In genomic region chr11:115071631-115072294, GRCm38 (mm10) we compare ENCODE assay signal across 8 mouse cellular contexts. TPM values are rescaled to one million over a fixed set of nuclear protein-coding genes. Genes with fewer than 3 reads are reported as not detected.
A peak's percentile ranks its signal among the peaks of the same experiment; 100 is the strongest.
DNase-seq lines count a peak whose midpoint lies in the region; ATAC-seq and TF ChIP-seq lines count a peak whose summit lies in the region.

No protein-coding gene starts in this region.

- WGBS in forebrain, postnatal 0 days, result 25% methylated on average over 14 of the region's 14 CpGs
- 8% methylated on average over 14 of the region's 14 CpGs for WGBS in hindbrain, embryonic 12.5 days
- WGBS in limb, embryonic 14.5 days, result 20% methylated on average over 14 of the region's 14 CpGs
- 17% methylated on average over 14 of the region's 14 CpGs for WGBS in midbrain, embryonic 15.5 days
- 38% methylated on average over 14 of the region's 14 CpGs for WGBS in cerebellum, adult 2 months

- H3K9ac ChIP-seq in forebrain, postnatal 0 days, result no peak overlapping the region
- 0 out of 2 replicates have a peak overlapping the region, but pooled peaks have one; percentile 23 for H3K9ac ChIP-seq in hindbrain, embryonic 12.5 days
- H3K9ac ChIP-seq in limb, embryonic 14.5 days (ENCODE audit: low read depth, low read length, severe bottlenecking), result no peak overlapping the region
- H3K9ac ChIP-seq in midbrain, embryonic 15.5 days, result no peak overlapping the region

- no peak for TF ChIP-seq POLR2A in limb, embryonic 14.5 days (IDR thresholded peaks at IDR 0.05; ENCODE audit: borderline replicate concordance, extremely low read depth, insufficient read depth, insufficient read length)
- no peak for TF ChIP-seq POLR2A in cerebellum, adult 2 months (IDR thresholded peaks at IDR 0.05; ENCODE audit: borderline replicate concordance, insufficient read depth, low read length)

- H3K4me1 ChIP-seq in forebrain, postnatal 0 days (ENCODE audit: insufficient read depth), result no peaks in the 10 kb centered on the region
- peaks cover 18% of the 10 kb centered on the region for H3K4me1 ChIP-seq in hindbrain, embryonic 12.5 days
- peaks cover 3% of the 10 kb centered on the region; the same call in 1 of the 2 replicates for H3K4me1 ChIP-seq in limb, embryonic 14.5 days (ENCODE audit: control insufficient read depth, insufficient read depth, low read length)
- peaks cover 13% of the 10 kb centered on the region for H3K4me1 ChIP-seq in midbrain, embryonic 15.5 days
- peaks cover 25% of the 10 kb centered on the region for H3K4me1 ChIP-seq in cerebellum, adult 2 months (ENCODE audit: control insufficient read depth, insufficient read depth, low read length)

- peak; percentile 43; the same call in 1 of the 2 replicates for ATAC-seq in forebrain, postnatal 0 days
- no peak for ATAC-seq in hindbrain, embryonic 12.5 days (ENCODE audit: low FRiP score)
- no peak for ATAC-seq in limb, embryonic 14.5 days (ENCODE audit: low FRiP score, low read depth)
- ATAC-seq in midbrain, embryonic 15.5 days (replicated peaks), result no peak
- no peak for ATAC-seq in erythroid progenitor cell, adult 5-6 weeks (replicated peaks; ENCODE audit: low FRiP score, poor library complexity, severe bottlenecking)

- no peaks in the 10 kb centered on the region for H3K9me3 ChIP-seq in forebrain, postnatal 0 days (ENCODE audit: low read length)
- no peaks in the 10 kb centered on the region for H3K9me3 ChIP-seq in hindbrain, embryonic 12.5 days (replicated peaks)
- no peaks in the 10 kb centered on the region for H3K9me3 ChIP-seq in limb, embryonic 14.5 days (ENCODE audit: control insufficient read depth, low read length)
- no peaks in the 10 kb centered on the region for H3K9me3 ChIP-seq in midbrain, embryonic 15.5 days

- peak; percentile 16 for DNase-seq in urinary bladder, postnatal 25 days (ENCODE audit: low spot score)
- no peak for DNase-seq in urinary bladder, postnatal 4 days (ENCODE audit: low spot score in 2 of 2)
- DNase-seq in forebrain, postnatal 0 days, result peak; percentile 29
- peak; percentile 42 for DNase-seq in limb, embryonic 14.5 days (ENCODE audit: low spot score)
- no peak for DNase-seq in cerebellum, adult 2 months

- H3K27ac ChIP-seq in forebrain, postnatal 0 days (ENCODE audit: low read depth, low read length), result no peak overlapping the region
- H3K27ac ChIP-seq in hindbrain, embryonic 12.5 days, result peak overlapping the region; percentile 55
- H3K27ac ChIP-seq in limb, embryonic 14.5 days (replicated peaks; ENCODE audit: low read depth, low read length), result no peak overlapping the region
- H3K27ac ChIP-seq in midbrain, embryonic 15.5 days, result 0 out of 2 replicates have a peak overlapping the region, but pooled peaks have one; percentile 21
- H3K27ac ChIP-seq in cerebellum, adult 2 months (ENCODE audit: insufficient read depth, low read length), result no peak overlapping the region; the same call in 1 of the 2 replicates

- H3K4me3 ChIP-seq in forebrain, postnatal 0 days (ENCODE audit: low read depth, low read length), result no peak overlapping the region
- no peak overlapping the region for H3K4me3 ChIP-seq in hindbrain, embryonic 12.5 days
- H3K4me3 ChIP-seq in limb, embryonic 14.5 days (replicated peaks; ENCODE audit: low read length), result no peak overlapping the region
- H3K4me3 ChIP-seq in midbrain, embryonic 15.5 days, result no peak overlapping the region
- no peak overlapping the region for H3K4me3 ChIP-seq in cerebellum, adult 2 months (replicated peaks; ENCODE audit: insufficient read depth, low read depth, low read length)

- no peaks in the 10 kb centered on the region for H3K27me3 ChIP-seq in forebrain, postnatal 0 days (ENCODE audit: insufficient read depth, low read length)
- peaks cover 78% of the 10 kb centered on the region for H3K27me3 ChIP-seq in hindbrain, embryonic 12.5 days
- no peaks in the 10 kb centered on the region for H3K27me3 ChIP-seq in limb, embryonic 14.5 days (ENCODE audit: control insufficient read depth, insufficient read depth, low read length)
- H3K27me3 ChIP-seq in midbrain, embryonic 15.5 days (replicated peaks), result 0 out of 2 replicates have a peak, but pooled peaks cover 6% of the 10 kb centered on the region
- H3K27me3 ChIP-seq in cerebellum, adult 2 months (ENCODE audit: control insufficient read depth, insufficient read depth, low read length), result no peaks in the 10 kb centered on the region

- peak overlapping the region; percentile 23; the same call in 1 of the 2 replicates for H3K4me2 ChIP-seq in forebrain, postnatal 0 days (ENCODE audit: low read depth)
- peak overlapping the region; percentile 45 for H3K4me2 ChIP-seq in hindbrain, embryonic 12.5 days (replicated peaks)
- H3K4me2 ChIP-seq in limb, embryonic 14.5 days (replicated peaks; ENCODE audit: low read depth, low read length, severe bottlenecking), result no peak overlapping the region
- H3K4me2 ChIP-seq in midbrain, embryonic 15.5 days, result peak overlapping the region; percentile 28

- TF ChIP-seq CTCF in forebrain, postnatal 0 days (IDR thresholded peaks at IDR 0.05; ENCODE audit: low read depth), result no peak
- no peak for TF ChIP-seq CTCF in cerebellum, adult 2 months (IDR thresholded peaks at IDR 0.05; ENCODE audit: borderline replicate concordance, insufficient read depth, low read depth, low read length)

- no peaks in the 10 kb centered on the region for H3K36me3 ChIP-seq in forebrain, postnatal 0 days (ENCODE audit: insufficient read depth)
- H3K36me3 ChIP-seq in hindbrain, embryonic 12.5 days, result no peaks in the 10 kb centered on the region
- no peaks in the 10 kb centered on the region for H3K36me3 ChIP-seq in limb, embryonic 14.5 days (ENCODE audit: control insufficient read depth, insufficient read depth, low read length)
- H3K36me3 ChIP-seq in midbrain, embryonic 15.5 days (replicated peaks), result no peaks in the 10 kb centered on the region

RNA-seq across cellular contexts. Expression of gene Cd300e, which starts 9.8 kb away (rescaled TPM):
- not detected in 2 replicates for total RNA-seq in forebrain, postnatal 0 days (2014; rRNA removed)
- polyA plus RNA-seq in forebrain, postnatal 0 days (2015; fragmentation: Nextera tagmentation; extraction: Ambion mirVana), result 0.09 TPM in 1 of 2 replicates, not detected in the other
- not detected in 2 replicates for polyA plus RNA-seq in hindbrain, embryonic 12.5 days (2016; fragmentation: Nextera tagmentation; extraction: Ambion mirVana)
- 0.10 and 0.15 TPM in 2 replicates for polyA plus RNA-seq in limb, embryonic 14.5 days (2012; rRNA removed)
- 0.08 and 0.10 TPM in 2 replicates for polyA plus RNA-seq in limb, embryonic 14.5 days (2014; fragmentation: Nextera tagmentation; extraction: Ambion mirVana)
- not detected in 2 replicates for polyA plus RNA-seq in midbrain, embryonic 15.5 days (2015; fragmentation: Nextera tagmentation; extraction: Ambion mirVana)
- 0.11 and 0.24 TPM in 2 replicates for polyA plus RNA-seq in cerebellum, adult 2 months (2012; rRNA removed)
- total RNA-seq in erythroid progenitor cell, adult 5-6 weeks (2015; ENCODE audit: low replicate concordance), result 0.36 and 3.8 TPM in 2 replicates
- total RNA-seq in erythroid progenitor cell, adult 5-6 weeks (2017; ENCODE audit: low replicate concordance), result not detected in 2 replicates

RNA-seq across cellular contexts. Expression of gene Rab37, which starts 19.5 kb away (rescaled TPM):
- total RNA-seq in forebrain, postnatal 0 days (2014; rRNA removed), result 0.38 and 0.57 TPM in 2 replicates
- 0.82 and 0.84 TPM in 2 replicates for polyA plus RNA-seq in forebrain, postnatal 0 days (2015; fragmentation: Nextera tagmentation; extraction: Ambion mirVana)
- polyA plus RNA-seq in hindbrain, embryonic 12.5 days (2016; fragmentation: Nextera tagmentation; extraction: Ambion mirVana), result 1.1 and 1.5 TPM in 2 replicates
- 1.5 and 1.7 TPM in 2 replicates for polyA plus RNA-seq in limb, embryonic 14.5 days (2012; rRNA removed)
- 1.5 and 1.8 TPM in 2 replicates for polyA plus RNA-seq in limb, embryonic 14.5 days (2014; fragmentation: Nextera tagmentation; extraction: Ambion mirVana)
- polyA plus RNA-seq in midbrain, embryonic 15.5 days (2015; fragmentation: Nextera tagmentation; extraction: Ambion mirVana), result 0.49 and 1.1 TPM in 2 replicates
- 40.2 and 44.4 TPM in 2 replicates for polyA plus RNA-seq in cerebellum, adult 2 months (2012; rRNA removed)
- 1.1 and 10.5 TPM in 2 replicates for total RNA-seq in erythroid progenitor cell, adult 5-6 weeks (2015; ENCODE audit: low replicate concordance)
- total RNA-seq in erythroid progenitor cell, adult 5-6 weeks (2017; ENCODE audit: low replicate concordance), result 4.0 and 5.8 TPM in 2 replicates

RNA-seq across cellular contexts. Expression of gene Cd300ld3, which starts 23.6 kb away (rescaled TPM):
- total RNA-seq in forebrain, postnatal 0 days (2014; rRNA removed), result not detected in 2 replicates
- not detected in 2 replicates for polyA plus RNA-seq in forebrain, postnatal 0 days (2015; fragmentation: Nextera tagmentation; extraction: Ambion mirVana)
- polyA plus RNA-seq in hindbrain, embryonic 12.5 days (2016; fragmentation: Nextera tagmentation; extraction: Ambion mirVana), result not detected in 2 replicates
- polyA plus RNA-seq in limb, embryonic 14.5 days (2012; rRNA removed), result 0.37 and 0.65 TPM in 2 replicates
- polyA plus RNA-seq in limb, embryonic 14.5 days (2014; fragmentation: Nextera tagmentation; extraction: Ambion mirVana), result not detected in 2 replicates
- not detected in 2 replicates for polyA plus RNA-seq in midbrain, embryonic 15.5 days (2015; fragmentation: Nextera tagmentation; extraction: Ambion mirVana)
- 1.7 TPM in 2 replicates for polyA plus RNA-seq in cerebellum, adult 2 months (2012; rRNA removed)
- total RNA-seq in erythroid progenitor cell, adult 5-6 weeks (2015; ENCODE audit: low replicate concordance), result 5.8 and 11.7 TPM in 2 replicates
- 4.1 and 5.7 TPM in 2 replicates for total RNA-seq in erythroid progenitor cell, adult 5-6 weeks (2017; ENCODE audit: low replicate concordance)

RNA-seq across cellular contexts. Expression of gene Cd300ld5, which starts 34.2 kb away (rescaled TPM):
- total RNA-seq in forebrain, postnatal 0 days (2014; rRNA removed), result not detected in 2 replicates
- polyA plus RNA-seq in forebrain, postnatal 0 days (2015; fragmentation: Nextera tagmentation; extraction: Ambion mirVana), result not detected in 2 replicates
- not detected in 2 replicates for polyA plus RNA-seq in hindbrain, embryonic 12.5 days (2016; fragmentation: Nextera tagmentation; extraction: Ambion mirVana)
- 0.24 and 0.48 TPM in 2 replicates for polyA plus RNA-seq in limb, embryonic 14.5 days (2012; rRNA removed)
- polyA plus RNA-seq in limb, embryonic 14.5 days (2014; fragmentation: Nextera tagmentation; extraction: Ambion mirVana), result not detected in 2 replicates
- not detected in 2 replicates for polyA plus RNA-seq in midbrain, embryonic 15.5 days (2015; fragmentation: Nextera tagmentation; extraction: Ambion mirVana)
- polyA plus RNA-seq in cerebellum, adult 2 months (2012; rRNA removed), result 0.44 and 0.84 TPM in 2 replicates
- 5.8 and 11.7 TPM in 2 replicates for total RNA-seq in erythroid progenitor cell, adult 5-6 weeks (2015; ENCODE audit: low replicate concordance)
- total RNA-seq in erythroid progenitor cell, adult 5-6 weeks (2017; ENCODE audit: low replicate concordance), result not detected in 2 replicates

RNA-seq across cellular contexts. Expression of gene Cd300ld4, which starts 45.0 kb away (rescaled TPM):
- total RNA-seq in forebrain, postnatal 0 days (2014; rRNA removed), result not detected in 2 replicates
- not detected in 2 replicates for polyA plus RNA-seq in forebrain, postnatal 0 days (2015; fragmentation: Nextera tagmentation; extraction: Ambion mirVana)
- not detected in 2 replicates for polyA plus RNA-seq in hindbrain, embryonic 12.5 days (2016; fragmentation: Nextera tagmentation; extraction: Ambion mirVana)
- polyA plus RNA-seq in limb, embryonic 14.5 days (2012; rRNA removed), result 0.18 TPM in 1 of 2 replicates, not detected in the other
- not detected in 2 replicates for polyA plus RNA-seq in limb, embryonic 14.5 days (2014; fragmentation: Nextera tagmentation; extraction: Ambion mirVana)
- not detected in 2 replicates for polyA plus RNA-seq in midbrain, embryonic 15.5 days (2015; fragmentation: Nextera tagmentation; extraction: Ambion mirVana)
- 0.49 and 0.59 TPM in 2 replicates for polyA plus RNA-seq in cerebellum, adult 2 months (2012; rRNA removed)
- total RNA-seq in erythroid progenitor cell, adult 5-6 weeks (2015; ENCODE audit: low replicate concordance), result not detected in 2 replicates
- total RNA-seq in erythroid progenitor cell, adult 5-6 weeks (2017; ENCODE audit: low replicate concordance), result not detected in 2 replicates

Comparison
In these comparisons a context has a peak if more than half of its experiments do, and no peak if none do; other contexts are left out.
1. DNase-seq: peak in urinary bladder, postnatal 25 days (single experiment), forebrain, postnatal 0 days (single experiment) and limb, embryonic 14.5 days (single experiment); none in urinary bladder, postnatal 4 days (0 of 2) and cerebellum, adult 2 months (0 of 2).
2. H3K27ac ChIP-seq: peak in hindbrain, embryonic 12.5 days (single experiment) and midbrain, embryonic 15.5 days (single experiment); none in forebrain, postnatal 0 days (single experiment), limb, embryonic 14.5 days (single experiment) and cerebellum, adult 2 months (single experiment).
3. RNA of gene Rab37, which starts 19.5 kb away (polyA plus RNA-seq): 40.2 to 44.4 TPM in cerebellum, adult 2 months; 1.1 to 1.5 TPM in hindbrain, embryonic 12.5 days, 1.5 to 1.8 TPM in limb, embryonic 14.5 days, 0.49 to 1.1 TPM in midbrain, embryonic 15.5 days and 0.82 to 0.84 TPM in forebrain, postnatal 0 days; every median in the first group is over 10 times any median in the second.